Mouse (Mus musculus) embryo, embryonic 9.5 days (tissue): ENCODE data around the gene Fgfr2.

Source experiments
- DNase-seq: peaks from one replicate; pipeline ENCODE4 v3.0.0-alpha.2; 2017; ENCODE audit errors: extremely low spot score

Fgfr2 gene

GRCm38 (mm10) chr7:130731792-130732191 lies 2391.4 kb downstream of the Fgfr2 start:
- DNase-seq: no peak

- no peak for DNase-seq
Observed at GRCm38 (mm10) chr7:130727560-130727959, 2395.6 kb downstream of the Fgfr2 start.

- no peak for DNase-seq
Observed at GRCm38 (mm10) chr7:130726724-130727422, 2396.3 kb downstream of the Fgfr2 start.

GRCm38 (mm10) chr7:130726185-130726584 lies 2397.0 kb downstream of the Fgfr2 start:
- no peak for DNase-seq

GRCm38 (mm10) chr7:130720646-130721335 lies 2402.4 kb downstream of the Fgfr2 start:
- DNase-seq: no peak

GRCm38 (mm10) chr7:130719931-130720598 lies 2403.1 kb downstream of the Fgfr2 start:
- peak; percentile 12 for DNase-seq

- DNase-seq: no peak
Observed at GRCm38 (mm10) chr7:130716989-130717388, 2406.2 kb downstream of the Fgfr2 start.

GRCm38 (mm10) chr7:130716341-130716740 lies 2406.8 kb downstream of the Fgfr2 start:
- no peak for DNase-seq

- DNase-seq: no peak
Observed at GRCm38 (mm10) chr7:130715467-130715866, 2407.7 kb downstream of the Fgfr2 start.

GRCm38 (mm10) chr7:130713319-130713718 lies 2409.8 kb downstream of the Fgfr2 start:
- no peak for DNase-seq

GRCm38 (mm10) chr7:130711851-130712250 lies 2411.3 kb downstream of the Fgfr2 start:
- DNase-seq: no peak

GRCm38 (mm10) chr7:130709372-130710274 lies 2413.5 kb downstream of the Fgfr2 start:
- DNase-seq: no peak

GRCm38 (mm10) chr7:130708940-130709339 lies 2414.2 kb downstream of the Fgfr2 start:
- DNase-seq: no peak

GRCm38 (mm10) chr7:130705230-130705629 lies 2417.9 kb downstream of the Fgfr2 start:
- DNase-seq: no peak

- no peak for DNase-seq
Observed at GRCm38 (mm10) chr7:130701336-130701735, 2421.8 kb downstream of the Fgfr2 start.

- DNase-seq: no peak
Observed at GRCm38 (mm10) chr7:130698480-130698879, 2424.7 kb downstream of the Fgfr2 start.

GRCm38 (mm10) chr7:130696347-130697234 lies 2426.6 kb downstream of the Fgfr2 start:
- DNase-seq: no peak

GRCm38 (mm10) chr7:130695669-130696338 lies 2427.3 kb downstream of the Fgfr2 start:
- no peak for DNase-seq

- peak; percentile 41 for DNase-seq
Observed at GRCm38 (mm10) chr7:130693800-130694193, 2429.4 kb downstream of the Fgfr2 start.
